Mouse (Mus musculus) neutrophil, adult 5-6 weeks (primary cell): ENCODE data around the gene Tshz3. TPM values are rescaled to one million over a fixed set of nuclear protein-coding genes. Genes with fewer than 3 reads are reported as not detected.

ENCODE experiments used
- ATAC-seq: fragments of 151-379, 151-347 bp; 2 replicates; pipeline ENCODE4 v1.8.0; 2017; ENCODE audit warnings: mild to moderate bottlenecking, moderate TSS enrichment; ENCODE audit not compliant: insufficient number of reproducible peaks, poor library complexity, low FRiP score, severe bottlenecking; ENCODE audit errors: extremely low read depth
- total RNA-seq: library from RNA; stranded (forward); fragments of 200-1000 nt; gene quantifications from 2 replicates; pipeline ENCODE4 v1.2.3, GENCODE M21; 2017

The Tshz3 gene
- total RNA-seq, 1 experiment from 2014 or later = 4.1 TPM

GRCm38 (mm10) chr7:36695791-36696241, 2.1 kb upstream of the Tshz3 start:
- no peak for ATAC-seq

GRCm38 (mm10) chr7:36696406-36697117, 1.4 kb upstream of the Tshz3 start:
- ATAC-seq = no peak

GRCm38 (mm10) chr7:36697118-36697855, 631 bp upstream of the Tshz3 start:
- no peak for ATAC-seq

GRCm38 (mm10) chr7:36698589-36698946, 650 bp downstream of the Tshz3 start:
- ATAC-seq = no peak

DNA sequence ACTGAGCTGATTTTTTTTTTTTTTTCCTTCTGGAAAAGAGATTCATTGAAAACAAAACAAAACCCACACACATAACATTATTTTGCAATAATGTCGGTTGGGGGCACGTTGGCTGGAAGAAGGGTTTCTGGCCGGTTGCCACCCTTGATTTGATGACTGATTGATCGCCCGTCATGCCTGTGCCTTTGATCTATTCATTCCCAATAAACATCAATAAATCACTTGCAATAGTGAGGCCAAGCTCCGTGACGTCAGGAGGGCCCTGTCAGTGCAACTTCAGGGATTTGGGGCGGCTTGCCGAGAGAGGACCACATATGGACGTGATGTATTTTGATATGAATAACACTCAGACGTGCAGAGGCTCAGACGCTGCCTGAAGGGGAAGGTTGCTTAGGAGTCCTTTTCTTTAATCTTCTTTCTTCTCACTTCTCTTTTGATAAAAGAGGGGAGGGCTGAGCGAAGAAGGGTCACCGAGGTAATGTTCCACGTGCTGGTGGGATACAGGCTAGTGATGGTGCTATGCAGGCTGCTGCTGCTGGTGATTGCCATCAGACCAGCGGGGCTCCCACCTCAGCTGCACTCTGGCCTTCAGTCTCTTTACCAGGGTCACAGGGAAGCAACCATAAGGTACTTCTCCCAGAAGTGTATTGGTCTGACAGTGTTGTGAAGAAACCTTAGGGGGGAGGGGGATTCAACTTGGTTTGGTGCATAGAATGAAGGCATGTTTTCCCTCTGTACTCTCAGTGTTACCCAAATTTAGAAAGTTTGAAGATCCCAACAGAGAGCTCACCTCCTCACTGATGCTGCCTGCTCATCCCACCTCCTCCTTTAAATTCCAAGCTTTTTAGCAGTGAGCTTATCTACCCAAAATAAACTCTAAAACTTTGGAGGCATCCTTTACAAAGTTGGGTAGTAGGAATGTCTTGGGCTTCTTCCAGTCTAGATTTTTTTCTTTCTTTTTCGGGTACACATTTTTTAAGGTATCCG, 1.4 kb downstream of the Tshz3 start:
- no peak for ATAC-seq

DNA sequence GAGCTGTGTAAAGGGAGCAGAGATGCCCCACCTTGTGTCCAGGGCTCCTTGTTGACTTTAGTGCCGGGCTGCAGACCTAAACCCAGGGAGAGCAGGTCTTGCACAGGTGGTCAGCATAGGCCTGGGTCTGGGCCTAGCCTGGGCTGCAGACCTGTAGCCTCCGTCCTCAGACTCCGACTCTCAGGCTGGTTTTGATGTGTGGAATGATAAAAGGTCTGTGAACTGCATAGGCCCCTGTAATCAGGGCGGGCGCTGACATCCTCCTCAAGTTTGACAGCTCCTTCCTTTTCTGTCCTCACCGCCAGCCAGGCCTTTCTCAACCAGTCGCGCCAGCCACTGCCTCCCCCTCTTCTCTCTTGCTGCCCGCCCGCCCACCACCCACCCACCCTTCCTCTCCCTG, 8.7 kb downstream of the Tshz3 start:
- ATAC-seq = no peak

- no peak for ATAC-seq
These were observed 9.3 kb downstream of the Tshz3 start for GRCm38 (mm10) chr7:36707266-36707665.

- ATAC-seq = no peak
These were observed 9.9 kb downstream of the Tshz3 start for GRCm38 (mm10) chr7:36707681-36708350.

GRCm38 (mm10) chr7:36708823-36709222, 10.9 kb downstream of the Tshz3 start:
- ATAC-seq = no peak

DNA sequence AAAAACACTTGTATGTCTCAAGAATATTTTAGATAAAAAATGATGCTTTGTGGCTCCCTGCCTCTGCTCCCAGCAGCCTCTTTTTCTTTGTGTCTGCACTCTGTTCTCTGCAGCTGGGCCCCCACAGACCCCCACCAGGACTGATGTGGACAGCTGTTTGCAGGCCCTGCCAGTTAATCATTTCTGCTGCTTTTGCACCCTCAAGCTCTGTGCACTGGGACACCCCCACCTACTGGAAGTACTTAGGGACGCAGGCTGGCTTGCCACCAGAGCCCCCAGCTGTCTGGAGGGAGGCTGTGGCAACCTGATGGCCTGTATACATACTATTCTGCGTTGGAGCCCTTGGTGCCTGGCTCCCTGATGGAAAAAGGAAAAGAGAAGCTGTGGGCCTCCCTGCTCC, 11.3 kb downstream of the Tshz3 start:
- ATAC-seq = no peak

GRCm38 (mm10) chr7:36709974-36710373, 12.1 kb downstream of the Tshz3 start:
- no peak for ATAC-seq

DNA sequence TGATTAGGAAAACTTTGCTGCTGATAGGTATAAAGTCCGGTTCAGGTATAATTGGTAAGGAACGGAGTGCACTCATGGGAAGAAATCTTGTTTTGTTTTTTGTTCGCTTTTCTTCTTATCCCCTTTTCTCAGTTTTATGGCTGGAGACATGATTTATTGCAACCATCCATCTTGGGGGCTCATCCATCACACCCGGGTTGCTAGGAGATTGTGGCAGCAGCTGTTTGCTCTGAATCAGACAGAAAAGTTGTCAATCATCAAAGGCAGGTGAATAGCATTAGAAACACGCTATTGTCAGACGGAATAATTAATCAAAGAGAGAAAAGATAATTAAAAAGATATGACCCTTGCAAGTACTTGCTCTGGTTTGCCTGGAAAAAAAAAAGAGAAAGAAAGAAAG, 12.5 kb downstream of the Tshz3 start:
- ATAC-seq = no peak

DNA sequence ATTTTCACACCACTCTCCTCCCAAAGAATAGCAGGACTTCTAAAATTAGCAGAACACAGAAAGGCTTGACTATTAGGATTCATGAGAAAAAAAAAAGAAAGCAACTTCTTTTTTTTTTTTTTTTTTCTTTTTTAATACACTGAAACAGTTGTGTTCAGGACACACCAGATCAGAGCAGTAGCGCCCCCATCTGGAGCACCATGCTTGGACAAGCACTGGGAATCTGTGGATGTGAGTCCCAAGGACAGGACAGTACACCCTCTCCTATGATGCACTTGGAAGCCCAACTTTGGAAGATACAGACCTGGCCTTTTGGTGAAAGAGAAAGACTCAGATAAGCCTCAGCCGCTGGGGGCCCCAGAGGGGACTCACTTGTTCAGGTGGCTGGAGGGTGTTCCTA, 13.8 kb downstream of the Tshz3 start:
- ATAC-seq = no peak

GRCm38 (mm10) chr7:36714323-36714722, 16.4 kb downstream of the Tshz3 start:
- no peak for ATAC-seq

GRCm38 (mm10) chr7:36717192-36717591, 19.3 kb downstream of the Tshz3 start:
- no peak for ATAC-seq

DNA sequence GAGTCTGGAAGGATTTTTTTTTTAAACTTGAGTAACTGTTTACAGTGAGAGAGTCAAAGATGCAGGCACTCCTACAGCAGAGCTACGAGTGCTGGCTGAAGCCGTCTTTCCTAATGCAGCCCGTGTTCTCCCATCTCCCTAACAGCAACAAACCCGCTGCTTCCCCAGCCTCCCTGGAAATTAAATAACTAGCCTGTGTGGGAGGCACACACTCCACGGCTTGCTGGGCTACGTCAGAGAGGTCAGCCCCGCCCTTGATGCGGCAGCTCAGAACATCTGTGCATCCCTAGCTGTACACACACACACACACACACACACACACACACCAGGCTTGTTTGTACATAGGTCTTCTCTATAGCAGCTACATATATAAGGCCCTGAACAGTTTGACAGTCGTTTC, 22.9 kb downstream of the Tshz3 start:
- no peak for ATAC-seq

GRCm38 (mm10) chr7:36736303-36737050, 38.6 kb downstream of the Tshz3 start:
- ATAC-seq = no peak

- no peak for ATAC-seq
These were observed 53.6 kb downstream of the Tshz3 start for GRCm38 (mm10) chr7:36751480-36751879.
